Mouse (Mus musculus): Measurements from ENCODE around the gene Eri3. TPM values are rescaled to one million over a fixed set of nuclear protein-coding genes. Genes with fewer than 3 reads are reported as not detected.

The Eri3 gene
- polyA plus RNA-seq, 1 experiment: 187 TPM

DNA sequence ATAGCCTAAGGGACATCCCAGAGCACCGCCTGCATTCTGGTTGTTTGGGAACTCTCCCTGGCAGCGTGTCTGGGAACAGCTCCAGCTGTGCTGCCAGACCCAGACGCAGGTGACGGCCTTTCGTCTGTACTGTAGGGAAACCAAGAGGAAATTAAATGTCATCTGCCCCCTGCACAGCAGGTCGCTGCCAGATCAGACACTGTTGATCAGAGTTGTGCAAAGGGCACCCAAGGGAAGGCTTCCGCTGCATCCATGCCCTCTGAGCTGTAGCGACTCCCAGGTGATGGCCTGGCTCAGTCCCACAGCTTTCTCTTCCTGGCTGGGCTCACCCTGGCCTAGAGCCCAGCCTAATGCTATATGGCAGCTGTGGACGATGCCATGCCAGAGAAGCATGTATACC lies 58.1 kb downstream of the Eri3 start:
- TF ChIP-seq CTCF (IDR thresholded peaks at IDR 0.05; ENCODE audit: borderline replicate concordance, extremely low read depth, insufficient read depth, insufficient read length) (no peak), POLR2A (IDR thresholded peaks at IDR 0.05; ENCODE audit: borderline replicate concordance, extremely low read depth, insufficient read depth, insufficient read length, poor library complexity, severe bottlenecking) (no peak)
- DNase-seq (ENCODE audit: low read depth): peak; percentile 64

DNA sequence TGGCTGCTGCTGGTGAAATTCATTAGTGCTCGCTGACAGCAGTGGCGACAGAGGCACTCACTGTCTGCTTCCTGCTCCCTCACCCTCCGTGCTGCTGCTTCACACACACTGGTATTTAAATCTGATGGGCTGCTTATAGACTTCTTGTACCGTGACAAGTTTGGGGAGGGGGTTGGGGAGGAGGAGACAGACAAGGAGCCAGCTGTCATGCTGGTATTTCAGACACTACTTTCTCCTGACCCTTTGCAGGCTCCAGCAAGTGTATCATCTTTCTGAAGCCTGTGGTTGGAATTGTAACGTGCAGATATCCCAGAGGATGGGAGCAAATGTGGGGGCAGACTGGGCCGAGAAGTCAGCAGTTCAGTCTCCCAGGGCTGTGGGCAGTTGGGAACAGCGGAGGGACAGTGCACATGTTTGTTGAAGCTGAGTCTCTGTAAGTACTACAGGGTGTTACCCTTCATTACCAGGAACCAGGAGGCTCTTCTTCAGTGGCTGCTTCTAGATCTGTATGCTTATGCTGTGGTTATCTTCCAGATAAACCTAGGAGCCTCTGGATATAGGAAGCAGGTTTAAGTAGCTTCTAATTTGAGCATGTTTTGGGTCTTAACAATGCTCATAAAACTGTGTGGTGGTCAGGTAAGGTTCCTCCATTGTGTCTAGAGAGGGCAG lies 59.3 kb downstream of the Eri3 start:
- peak; percentile 35 for DNase-seq (ENCODE audit: low read depth)
- no peak for TF ChIP-seq POLR2A (IDR thresholded peaks at IDR 0.05; ENCODE audit: borderline replicate concordance, extremely low read depth, insufficient read depth, insufficient read length, poor library complexity, severe bottlenecking)
- no peak for TF ChIP-seq CTCF (IDR thresholded peaks at IDR 0.05; ENCODE audit: borderline replicate concordance, extremely low read depth, insufficient read depth, insufficient read length)

DNA sequence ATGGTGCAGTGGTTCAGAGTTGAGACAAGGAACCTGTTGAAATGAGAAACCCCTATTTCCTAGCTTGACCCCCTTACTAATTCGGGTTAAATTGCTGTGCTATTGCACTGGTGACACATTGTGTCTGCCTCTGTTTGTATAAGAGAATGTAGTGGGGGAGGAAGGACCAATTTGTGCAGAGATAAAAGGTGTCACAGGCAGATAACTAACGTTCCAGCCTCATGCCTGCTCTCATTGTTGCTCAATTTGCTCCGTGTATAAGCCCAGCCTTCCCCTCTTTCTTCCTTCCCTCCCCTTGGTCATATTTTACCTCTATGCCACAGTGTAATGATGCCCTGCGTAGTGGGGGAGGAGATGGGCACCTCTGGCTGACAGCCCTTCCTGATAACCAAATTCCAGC lies 61.2 kb downstream of the Eri3 start:
- DNase-seq (ENCODE audit: low read depth): no peak
- TF ChIP-seq CTCF (IDR thresholded peaks at IDR 0.05; ENCODE audit: borderline replicate concordance, extremely low read depth, insufficient read depth, insufficient read length) (no peak), POLR2A (IDR thresholded peaks at IDR 0.05; ENCODE audit: borderline replicate concordance, extremely low read depth, insufficient read depth, insufficient read length, poor library complexity, severe bottlenecking) (no peak)

DNA sequence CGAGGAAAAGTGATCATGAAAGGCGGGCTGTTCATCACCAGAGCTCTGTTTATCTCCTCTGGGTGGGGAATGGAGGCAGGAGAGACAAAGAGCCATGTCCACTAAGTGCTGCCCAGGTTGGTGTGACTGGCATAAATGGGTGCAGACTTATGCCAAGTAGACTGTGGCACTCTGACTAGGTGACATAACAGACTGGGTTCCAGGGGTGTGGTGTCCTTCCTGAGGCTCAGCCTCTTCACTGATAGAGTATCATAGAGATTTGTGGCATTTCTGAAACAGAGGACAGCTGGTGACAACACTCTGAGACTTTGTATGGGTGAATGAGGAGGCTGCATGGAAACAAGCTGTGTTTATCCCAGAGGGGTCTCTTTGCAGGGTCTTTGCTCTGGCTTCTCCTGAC lies 61.6 kb downstream of the Eri3 start:
- no peak for DNase-seq (ENCODE audit: low read depth)
- TF ChIP-seq POLR2A (IDR thresholded peaks at IDR 0.05; ENCODE audit: borderline replicate concordance, extremely low read depth, insufficient read depth, insufficient read length, poor library complexity, severe bottlenecking) (no peak), CTCF (IDR thresholded peaks at IDR 0.05; ENCODE audit: borderline replicate concordance, extremely low read depth, insufficient read depth, insufficient read length) (no peak)

DNA sequence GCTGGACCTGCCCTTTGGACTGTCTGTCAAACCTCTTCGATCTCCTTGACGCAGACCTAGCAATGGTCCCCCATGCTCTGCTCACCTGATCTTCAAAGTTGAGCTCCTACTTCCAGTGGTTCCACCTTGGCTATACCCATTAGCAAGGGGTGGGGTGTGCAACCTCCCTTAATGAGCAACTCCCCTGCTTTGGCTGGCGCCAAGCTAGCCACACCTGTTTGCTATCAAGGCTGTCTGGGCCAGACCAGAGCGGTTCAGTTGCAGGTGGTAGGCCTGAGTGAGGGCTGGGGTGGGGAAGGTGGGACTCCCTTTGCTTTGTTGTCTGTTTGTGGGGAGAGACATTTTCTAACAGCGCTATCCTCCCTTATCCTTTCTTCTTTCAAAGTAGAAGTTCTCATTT lies 62.5 kb downstream of the Eri3 start:
- no peak for DNase-seq (ENCODE audit: low read depth)
- TF ChIP-seq CTCF (IDR thresholded peaks at IDR 0.05; ENCODE audit: borderline replicate concordance, extremely low read depth, insufficient read depth, insufficient read length): no peak
- TF ChIP-seq POLR2A (IDR thresholded peaks at IDR 0.05; ENCODE audit: borderline replicate concordance, extremely low read depth, insufficient read depth, insufficient read length, poor library complexity, severe bottlenecking): no peak

DNA sequence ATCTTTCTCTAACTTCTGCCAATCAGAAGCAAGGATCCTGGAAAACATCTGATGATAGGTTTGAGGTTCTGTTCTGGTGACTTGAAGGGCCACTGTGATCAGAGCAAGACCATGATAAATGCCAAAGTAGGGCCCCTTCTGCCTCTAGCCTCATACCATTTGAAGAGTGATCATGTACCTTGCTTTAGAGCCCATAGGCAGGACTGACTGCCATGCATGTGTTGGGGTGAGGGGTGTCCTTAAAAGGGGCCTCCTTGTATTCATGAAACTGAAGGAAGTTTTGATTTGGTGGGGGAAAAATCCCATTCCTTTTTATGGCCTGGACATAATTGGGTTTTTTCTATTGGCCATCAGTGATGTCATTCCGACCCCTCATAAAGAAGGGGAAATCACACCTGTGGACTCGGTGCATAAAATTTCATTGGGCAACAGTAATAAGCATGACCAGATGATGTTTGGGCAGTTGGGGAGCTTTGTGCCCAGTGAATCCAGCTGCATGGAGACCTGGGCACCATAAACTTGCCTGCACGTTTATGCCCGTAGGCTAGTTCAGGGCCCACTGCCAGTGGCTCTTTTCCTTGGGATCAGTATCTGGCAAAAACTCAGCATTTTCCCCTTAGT lies 63.1 kb downstream of the Eri3 start:
- TF ChIP-seq CTCF (IDR thresholded peaks at IDR 0.05; ENCODE audit: borderline replicate concordance, extremely low read depth, insufficient read depth, insufficient read length): no peak
- no peak for TF ChIP-seq POLR2A (IDR thresholded peaks at IDR 0.05; ENCODE audit: borderline replicate concordance, extremely low read depth, insufficient read depth, insufficient read length, poor library complexity, severe bottlenecking)

DNA sequence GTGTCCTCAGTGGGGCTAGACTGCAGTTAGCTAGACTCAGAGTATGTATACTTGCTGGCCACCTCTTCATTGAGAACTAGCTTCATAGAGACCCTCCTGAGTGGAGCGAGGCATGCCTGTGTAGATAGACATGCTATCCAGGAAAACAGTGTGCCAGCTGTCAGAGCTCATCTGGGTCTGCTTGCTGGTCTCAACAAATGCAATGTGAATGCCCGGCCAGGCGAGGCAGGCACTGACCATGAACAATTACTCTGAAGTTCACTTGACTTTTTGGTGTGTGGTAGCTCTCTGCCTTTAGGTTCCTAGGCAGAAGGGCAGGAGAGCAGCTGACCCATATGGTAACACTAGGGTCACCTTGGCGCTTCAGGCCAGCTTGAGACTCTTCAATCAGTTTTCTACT lies 66.4 kb downstream of the Eri3 start:
- no peak for DNase-seq (ENCODE audit: low read depth)
- TF ChIP-seq CTCF (IDR thresholded peaks at IDR 0.05; ENCODE audit: borderline replicate concordance, extremely low read depth, insufficient read depth, insufficient read length): no peak
- TF ChIP-seq POLR2A (IDR thresholded peaks at IDR 0.05; ENCODE audit: borderline replicate concordance, extremely low read depth, insufficient read depth, insufficient read length, poor library complexity, severe bottlenecking): no peak

More for the DNA sequence above, 63.1 kb downstream of the Eri3 start:
- DNase-seq (ENCODE audit: low read depth): no peak

DNA sequence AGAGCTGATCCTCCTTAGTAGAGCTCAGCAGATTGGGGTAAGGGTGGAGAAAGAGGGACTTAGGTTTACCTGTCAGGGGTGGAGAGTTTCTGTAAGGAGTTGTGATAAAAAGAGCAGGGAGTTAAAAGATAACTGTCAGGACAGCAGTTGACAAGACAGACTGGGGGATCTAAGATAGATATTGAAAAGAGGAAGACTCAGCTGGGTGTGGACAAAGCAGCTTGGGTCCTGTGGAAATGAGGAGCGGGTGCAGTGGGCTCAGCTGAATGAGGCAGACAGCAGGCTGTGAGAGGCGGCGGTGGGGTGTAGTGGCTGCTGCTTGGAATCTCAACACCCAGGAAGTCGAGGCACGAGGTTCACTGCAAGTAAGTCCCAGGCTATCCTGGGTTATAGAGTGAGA lies 72.1 kb downstream of the Eri3 start:
- no peak for DNase-seq (ENCODE audit: low read depth)
- TF ChIP-seq CTCF (IDR thresholded peaks at IDR 0.05; ENCODE audit: borderline replicate concordance, extremely low read depth, insufficient read depth, insufficient read length) (no peak), POLR2A (IDR thresholded peaks at IDR 0.05; ENCODE audit: borderline replicate concordance, extremely low read depth, insufficient read depth, insufficient read length, poor library complexity, severe bottlenecking) (no peak)

DNA sequence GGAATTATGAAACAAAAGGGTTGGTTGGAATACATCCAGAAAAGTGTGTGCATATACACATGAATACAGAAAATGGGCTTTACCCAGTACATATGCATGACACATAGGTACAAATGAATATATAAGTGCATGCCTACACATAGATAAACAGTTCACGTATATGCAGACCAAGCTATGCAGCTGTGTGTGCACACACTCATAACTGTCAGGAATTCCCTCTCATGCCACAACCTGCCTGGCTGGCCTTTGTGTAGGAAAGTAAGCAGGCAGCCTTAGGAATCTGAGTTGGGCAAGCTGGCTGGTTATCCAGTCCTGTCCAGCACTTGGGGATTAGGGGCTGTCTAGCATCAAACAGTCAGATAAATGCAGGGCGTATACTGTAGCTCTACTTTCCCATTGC lies 72.9 kb downstream of the Eri3 start:
- TF ChIP-seq CTCF (IDR thresholded peaks at IDR 0.05; ENCODE audit: borderline replicate concordance, extremely low read depth, insufficient read depth, insufficient read length) (no peak), POLR2A (IDR thresholded peaks at IDR 0.05; ENCODE audit: borderline replicate concordance, extremely low read depth, insufficient read depth, insufficient read length, poor library complexity, severe bottlenecking) (no peak)
- no peak for DNase-seq (ENCODE audit: low read depth)

DNA sequence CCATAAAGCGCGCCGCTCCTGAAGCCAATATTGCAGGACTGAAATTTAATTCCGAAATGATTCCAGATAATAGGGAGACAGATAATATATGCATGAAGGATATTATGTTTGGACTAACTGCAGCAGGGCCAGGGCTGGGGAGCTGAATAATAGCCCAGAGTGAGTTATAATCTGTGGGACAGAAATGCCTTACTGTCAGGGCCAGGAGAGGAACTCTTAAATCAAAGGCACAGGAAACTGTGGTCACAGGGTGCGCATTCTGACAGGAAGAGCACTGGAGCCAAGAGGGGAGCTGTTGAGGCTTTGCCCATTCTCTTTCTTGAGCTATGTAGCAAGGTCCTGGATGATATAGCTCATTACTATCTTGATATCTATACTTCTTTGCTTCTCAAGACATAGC lies 74.5 kb downstream of the Eri3 start:
- no peak for DNase-seq (ENCODE audit: low read depth)

DNA sequence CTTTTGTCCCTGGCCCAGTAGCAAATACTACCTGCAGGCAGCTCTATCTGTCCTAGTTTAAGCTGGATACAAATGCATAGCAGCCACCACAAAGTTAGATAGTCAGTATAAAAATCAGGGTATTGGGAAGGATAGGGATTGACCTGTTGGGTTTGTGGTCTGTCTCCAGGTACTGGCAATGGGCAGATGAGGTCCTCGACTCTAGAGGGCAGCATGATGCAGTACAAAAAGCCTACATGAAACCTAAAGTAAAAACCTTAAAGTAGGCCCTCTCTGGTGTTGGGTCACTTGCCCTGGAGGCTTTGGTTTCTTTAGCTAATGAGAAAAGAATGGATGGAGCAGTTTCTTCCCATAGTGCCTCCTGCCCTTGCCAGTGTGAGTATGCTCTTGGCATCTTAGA lies 78.3 kb downstream of the Eri3 start:
- DNase-seq (ENCODE audit: low read depth): no peak
- TF ChIP-seq POLR2A (IDR thresholded peaks at IDR 0.05; ENCODE audit: borderline replicate concordance, extremely low read depth, insufficient read depth, insufficient read length, poor library complexity, severe bottlenecking): no peak
- peak; percentile 32; the same call in 1 of the 2 replicates for TF ChIP-seq CTCF (IDR thresholded peaks at IDR 0.05; ENCODE audit: borderline replicate concordance, extremely low read depth, insufficient read depth, insufficient read length)

More for the DNA sequence above, 74.5 kb downstream of the Eri3 start:
- no peak for TF ChIP-seq CTCF (IDR thresholded peaks at IDR 0.05; ENCODE audit: borderline replicate concordance, extremely low read depth, insufficient read depth, insufficient read length)
- no peak for TF ChIP-seq POLR2A (IDR thresholded peaks at IDR 0.05; ENCODE audit: borderline replicate concordance, extremely low read depth, insufficient read depth, insufficient read length, poor library complexity, severe bottlenecking)
